Mouse (Mus musculus) olfactory bulb, adult 2 months (tissue): Measurements from ENCODE around the gene Smap1. TPM values are rescaled to one million over a fixed set of nuclear protein-coding genes. Genes with fewer than 3 reads are reported as not detected.

ENCODE experiments used
- H3K27ac ChIP-seq: fragments of 200-500 bp; 2 replicates; pipeline ENCODE4 v1.5.1; 2012; ENCODE audit warnings: low read depth, low read length; ENCODE audit not compliant: insufficient read depth
- H3K4me1 ChIP-seq: fragments of 200-500 bp; 2 replicates; pipeline ENCODE4 v1.6.1; 2012; ENCODE audit warnings: low read length; ENCODE audit not compliant: control insufficient read depth, insufficient read depth
- H3K4me3 ChIP-seq: fragments of 200-500 bp; 2 replicates; pipeline ENCODE4 v1.5.1; 2012; ENCODE audit warnings: mild to moderate bottlenecking, low read depth, low read length, moderate library complexity; ENCODE audit not compliant: insufficient read depth
- CTCF ChIP-seq: fragments of 200-500 bp; IDR thresholded peaks from 2 replicates; pipeline ENCODE4 v1.5.1; 2012; ENCODE audit warnings: low read depth, mild to moderate bottlenecking, low read length, moderate library complexity; ENCODE audit not compliant: insufficient read depth
- POLR2A ChIP-seq: fragments of 200-500 bp; IDR thresholded peaks from 2 replicates; pipeline ENCODE4 v1.6.1; 2012; ENCODE audit warnings: mild to moderate bottlenecking, low read depth, low read length, moderate library complexity; ENCODE audit not compliant: insufficient read depth
- WGBS: fragments of 180-500 bp; shearing (Covaris S2); methylation state at CpG from one replicate; pipeline ENCODE4 v1.1.7; 2018; 5-methylcytosine and 5-hydroxymethylcytosine counted together
- polyA plus RNA-seq: library from polyadenylated mRNA; stranded (reverse); fragments of >200 nt; gene quantifications from 2 replicates; pipeline ENCODE4 v1.2.4, GENCODE M21; 2012; ENCODE audit warnings: low replicate concordance; ENCODE audit not compliant: missing spikeins, insufficient read depth, insufficient read length

The Smap1 gene
- polyA plus RNA-seq, 1 experiment = not detected

- H3K4me1 ChIP-seq = peaks cover 22% of the 10 kb centered on the region
- H3K27ac ChIP-seq = peak overlapping the region; percentile 91
- no peak overlapping the region for H3K4me3 ChIP-seq
- TF ChIP-seq POLR2A (no peak), CTCF (no peak)
- WGBS = 39% methylated on average over 15 of the region's 15 CpGs
Observed at GRCm38 (mm10) chr1:23948778-23949699, 26.9 kb upstream of the Smap1 start.

GRCm38 (mm10) chr1:23948290-23948689, 26.2 kb upstream of the Smap1 start:
- H3K27ac ChIP-seq = peak overlapping the region; percentile 91
- TF ChIP-seq CTCF = no peak
- TF ChIP-seq POLR2A = no peak
- no peak overlapping the region for H3K4me3 ChIP-seq
- peaks cover 17% of the 10 kb centered on the region for H3K4me1 ChIP-seq
- 11% methylated on average over 7 of the region's 7 CpGs for WGBS

GRCm38 (mm10) chr1:23944076-23944475, 22.0 kb upstream of the Smap1 start:
- Histone ChIP-seq H3K4me1 (peaks cover 10% of the 10 kb centered on the region), H3K27ac (no peak overlapping the region), H3K4me3 (no peak overlapping the region)
- TF ChIP-seq CTCF = no peak
- TF ChIP-seq POLR2A = no peak
- WGBS = 60% methylated on average over 1 of the region's 1 CpGs

GRCm38 (mm10) chr1:23943146-23943940, 21.2 kb upstream of the Smap1 start:
- no peak overlapping the region for H3K4me3 ChIP-seq
- no peak overlapping the region for H3K27ac ChIP-seq
- peaks cover 8% of the 10 kb centered on the region for H3K4me1 ChIP-seq
- TF ChIP-seq CTCF = no peak
- TF ChIP-seq POLR2A = no peak
- WGBS = 68% methylated on average over 3 of the region's 3 CpGs

GRCm38 (mm10) chr1:23935408-23935762, 13.3 kb upstream of the Smap1 start:
- peaks cover 10% of the 10 kb centered on the region for H3K4me1 ChIP-seq
- H3K4me3 ChIP-seq = no peak overlapping the region
- WGBS = 16% methylated on average over 4 of the region's 4 CpGs
- H3K27ac ChIP-seq = peak overlapping the region; percentile 96
- TF ChIP-seq POLR2A (no peak), CTCF (no peak)

- 24% methylated on average over 8 of the region's 8 CpGs for WGBS
- H3K4me3 ChIP-seq = peak overlapping the region; percentile 18
- peak overlapping the region; percentile 96 for H3K27ac ChIP-seq
- H3K4me1 ChIP-seq = peaks cover 10% of the 10 kb centered on the region
- TF ChIP-seq POLR2A (no peak), CTCF (no peak)
Observed at GRCm38 (mm10) chr1:23934669-23935407, 12.7 kb upstream of the Smap1 start.

- TF ChIP-seq POLR2A (no peak), CTCF (no peak)
- Histone ChIP-seq H3K4me1 (peaks cover 2% of the 10 kb centered on the region; the same call in 1 of the 2 replicates), H3K27ac (no peak overlapping the region; the same call in 1 of the 2 replicates), H3K4me3 (no peak overlapping the region)
- 69% methylated on average over 6 of the region's 6 CpGs for WGBS
Observed at GRCm38 (mm10) chr1:23929410-23929809, 7.3 kb upstream of the Smap1 start.

GRCm38 (mm10) chr1:23928371-23928770, 6.3 kb upstream of the Smap1 start:
- Histone ChIP-seq H3K27ac (no peak overlapping the region), H3K4me1 (no peaks in the 10 kb centered on the region), H3K4me3 (no peak overlapping the region)
- WGBS = 65% methylated on average over 3 of the region's 3 CpGs
- TF ChIP-seq POLR2A = no peak
- no peak for TF ChIP-seq CTCF
